Mouse (Mus musculus) MEL (cell line): ENCODE data around the gene Rbfox2. TPM values are rescaled to one million over a fixed set of nuclear protein-coding genes. Genes with fewer than 3 reads are reported as not detected.
"Not testable (repeated sequence)": the region's sequence is repeated elsewhere in the genome, so short reads cannot be mapped to it uniquely, and the experiment has no call there.

Source experiments
- DNase-seq: peaks from one replicate; pipeline ENCODE4 v3.0.0; 2011; ENCODE audit warnings: low read depth, low spot score
- H3K27ac ChIP-seq: 2 replicates; pipeline ENCODE4 v1.5.1; 2012; ENCODE audit warnings: low read depth, mild to moderate bottlenecking, control low read depth, low read length, moderate library complexity; ENCODE audit not compliant: control insufficient read depth
- H3K27me3 ChIP-seq, 2 experiments: fragments of 150-350 bp in 1 of 2; sonication (generic) in 1 of 2; 2 replicates each; pipeline ENCODE4 v1.6.1; 2012; ENCODE audit warnings: low read length in 2 of 2, mild to moderate bottlenecking in 2 of 2, improper control_type of control experiment in 1 of 2, moderate library complexity in 1 of 2; ENCODE audit not compliant: insufficient read depth in 2 of 2, control insufficient read depth in 1 of 2
- H3K36me3 ChIP-seq, 2 experiments: 2 replicates each; pipeline ENCODE4 v1.6.1; 2012 to 2014; ENCODE audit warnings: low read length in 2 of 2, improper control_type of control experiment in 1 of 2, inconsistent platforms in 1 of 2, mild to moderate bottlenecking in 1 of 2; ENCODE audit not compliant: insufficient read depth in 2 of 2, control insufficient read depth in 1 of 2
- H3K4me1 ChIP-seq, 2 experiments: fragments of 150-350 bp in 1 of 2; sonication (generic) in 1 of 2; 2 replicates each; pipeline ENCODE4 v1.6.1; 2012; ENCODE audit warnings: low read length in 2 of 2, improper control_type of control experiment in 1 of 2, mild to moderate bottlenecking in 1 of 2; ENCODE audit not compliant: insufficient read depth in 2 of 2, control insufficient read depth in 1 of 2
- H3K4me3 ChIP-seq, 2 experiments: fragments of 150-350 bp in 1 of 2; sonication (generic) in 1 of 2; 2 replicates each; pipeline ENCODE4 v1.5.1; 2012; ENCODE audit warnings: low read depth in 2 of 2, low read length in 2 of 2, mild to moderate bottlenecking in 2 of 2, moderate library complexity in 2 of 2, control low read depth in 1 of 2, improper control_type of control experiment in 1 of 2; ENCODE audit not compliant: control insufficient read depth in 1 of 2, insufficient read depth in 1 of 2
- H3K79me2 ChIP-seq: 2 replicates; pipeline ENCODE4 v1.6.1; 2012; ENCODE audit warnings: mild to moderate bottlenecking, low read length, moderate library complexity; ENCODE audit not compliant: control insufficient read depth, poor library complexity, insufficient read depth
- H3K9ac ChIP-seq: 2 replicates; pipeline ENCODE4 v1.6.1; 2012; ENCODE audit warnings: low read depth, mild to moderate bottlenecking, control low read depth, low read length, moderate library complexity; ENCODE audit not compliant: control insufficient read depth, poor library complexity, severe bottlenecking
- H3K9me3 ChIP-seq: fragments of 150-350 bp; sonication (generic); replicated peaks from 2 replicates; pipeline ENCODE4 v1.6.1; 2012; ENCODE audit warnings: mild to moderate bottlenecking, low read length, improper control_type of control experiment, moderate library complexity; ENCODE audit not compliant: insufficient read depth
- CHD1 ChIP-seq: IDR thresholded peaks from 2 replicates; pipeline ENCODE4 v1.6.1; 2012; ENCODE audit warnings: low read depth, mild to moderate bottlenecking, inconsistent platforms, low read length, improper control_type of control experiment
- CHD2 ChIP-seq: IDR thresholded peaks from 2 replicates; pipeline ENCODE4 v1.6.1; 2011; ENCODE audit warnings: low read length, improper control_type of control experiment
- CTCF ChIP-seq, 3 experiments: IDR thresholded peaks in 2 of 3; conservative IDR thresholded peaks in 1 of 3; 2 replicates each; pipeline ENCODE4 v1.5.1; 2011 to 2012; ENCODE audit warnings: low read length in 3 of 3, low read depth in 2 of 3, mild to moderate bottlenecking in 2 of 3, improper control_type of control experiment in 1 of 3, inconsistent platforms in 1 of 3, mixed read lengths in 1 of 3, moderate library complexity in 1 of 3; ENCODE audit not compliant: control insufficient read depth in 1 of 3, insufficient read depth in 1 of 3, poor library complexity in 1 of 3, severe bottlenecking in 1 of 3
- EP300 ChIP-seq, 2 experiments: IDR thresholded peaks; 2 replicates each; pipeline ENCODE4 v1.6.1; 2011; ENCODE audit warnings: improper control_type of control experiment in 2 of 2, low read length in 2 of 2, low read depth in 1 of 2, mild to moderate bottlenecking in 1 of 2
- ETS1 ChIP-seq: IDR thresholded peaks from 2 replicates; pipeline ENCODE4 v1.6.1; 2012; ENCODE audit warnings: low read depth, mild to moderate bottlenecking, inconsistent platforms, low read length, improper control_type of control experiment, moderate library complexity
- JUND ChIP-seq: IDR thresholded peaks from 2 replicates; pipeline ENCODE4 v1.6.1; 2011; ENCODE audit warnings: low read depth, mild to moderate bottlenecking, improper control_type of control experiment, low read length
- MAX ChIP-seq: IDR thresholded peaks from 2 replicates; pipeline ENCODE4 v1.6.1; 2011; ENCODE audit warnings: low read length, improper control_type of control experiment
- MXI1 ChIP-seq: IDR thresholded peaks from 2 replicates; pipeline ENCODE4 v1.6.1; 2011; ENCODE audit warnings: mild to moderate bottlenecking, low read depth, low read length, improper control_type of control experiment
- NELFE ChIP-seq: IDR thresholded peaks from 2 replicates; pipeline ENCODE4 v1.6.1; 2011; ENCODE audit warnings: low read depth, low read length, improper control_type of control experiment
- POLR2AphosphoS2 ChIP-seq: IDR thresholded peaks from 2 replicates; pipeline ENCODE4 v1.6.1; 2011; ENCODE audit warnings: low read length, improper control_type of control experiment
- RAD21 ChIP-seq: IDR thresholded peaks from 2 replicates; pipeline ENCODE4 v1.6.1; 2011; ENCODE audit warnings: mild to moderate bottlenecking, low read depth, low read length, improper control_type of control experiment
- RCOR1 ChIP-seq: IDR thresholded peaks from 2 replicates; pipeline ENCODE4 v1.6.1; 2012; ENCODE audit warnings: low read depth, mild to moderate bottlenecking, inconsistent platforms, low read length, improper control_type of control experiment
- SMC3 ChIP-seq: IDR thresholded peaks from 2 replicates; pipeline ENCODE4 v1.6.1; 2011; ENCODE audit warnings: low read depth, low read length, improper control_type of control experiment
- TCF12 ChIP-seq: IDR thresholded peaks from 2 replicates; pipeline ENCODE4 v1.6.1; 2014; ENCODE audit warnings: low read depth, mild to moderate bottlenecking, inconsistent platforms, low read length, improper control_type of control experiment, moderate library complexity
- USF1 ChIP-seq: IDR thresholded peaks from 2 replicates; pipeline ENCODE4 v1.6.1; 2014; ENCODE audit warnings: low read depth, mild to moderate bottlenecking, inconsistent platforms, low read length, improper control_type of control experiment, moderate library complexity
- ZC3H11A ChIP-seq: IDR thresholded peaks from 2 replicates; pipeline ENCODE4 v1.6.1; 2012; ENCODE audit warnings: low read depth, mild to moderate bottlenecking, inconsistent platforms, low read length, improper control_type of control experiment
- ZKSCAN1 ChIP-seq: IDR thresholded peaks from 2 replicates; pipeline ENCODE4 v1.6.1; 2012; ENCODE audit warnings: low read depth, mild to moderate bottlenecking, inconsistent platforms, low read length, improper control_type of control experiment, moderate library complexity
- ZNF384 ChIP-seq: IDR thresholded peaks from 2 replicates; pipeline ENCODE4 v1.6.1; 2012; ENCODE audit warnings: low read depth, mild to moderate bottlenecking, inconsistent platforms, low read length, improper control_type of control experiment
- polyA plus RNA-seq, 2 experiments: library from polyadenylated mRNA; stranded (reverse) in 1 of 2; unstranded in 1 of 2; fragments of >175 nt in 1 of 2; fragments of >200 nt in 1 of 2; gene quantifications; 2 replicates each; pipeline versions ENCODE4 v1.2.1 to v1.2.4; 2012; ENCODE audit warnings: low replicate concordance in 2 of 2, low read depth in 1 of 2; ENCODE audit not compliant: insufficient read length in 2 of 2, insufficient read depth in 1 of 2, missing spikeins in 1 of 2
- total RNA-seq: library from RNA; depleted of rRNA; stranded (reverse); fragments of 300-350 nt; gene quantifications from 2 replicates; pipeline ENCODE4 v1.2.3, GENCODE M21; 2012

The Rbfox2 gene
- total and polyA plus RNA-seq, 3 experiments, result 3.4 to 6.0 TPM; not detected in 1

- no peak for TF ChIP-seq EP300 (IDR thresholded peaks at IDR 0.05; ENCODE audit: low read depth in 1 of 2, low read length in 2 of 2)
- no peak for TF ChIP-seq NELFE
- no peak for TF ChIP-seq CHD2
- no peak for TF ChIP-seq ZNF384
Observed at GRCm38 (mm10) chr15:77273947-77274346, 32.9 kb downstream of the Rbfox2 start (continued).

GRCm38 (mm10) chr15:77271285-77271684, 35.5 kb downstream of the Rbfox2 start:
- no peaks in the 10 kb centered on the region for H3K9me3 ChIP-seq
- H3K27ac ChIP-seq, result no peak overlapping the region
- TF ChIP-seq ZC3H11A, result no peak
- no peak for TF ChIP-seq MAX
- TF ChIP-seq ZKSCAN1, result no peak
- no peak for TF ChIP-seq NELFE
- TF ChIP-seq MXI1, result no peak
- no peak for TF ChIP-seq USF1
- TF ChIP-seq POLR2AphosphoS2, result no peak
- no peak for TF ChIP-seq ETS1
- no peak for TF ChIP-seq CTCF (IDR thresholded peaks at IDR 0.05 in 2 of 3, conservative IDR thresholded peaks at IDR 0.05 in 1 of 3; ENCODE audit: control insufficient read depth in 1 of 3, insufficient read depth in 1 of 3, low read depth in 2 of 3, low read length in 3 of 3, poor library complexity in 1 of 3, severe bottlenecking in 1 of 3)
- no peak for TF ChIP-seq SMC3
- TF ChIP-seq JUND, result no peak
- no peak for TF ChIP-seq CHD2
- TF ChIP-seq RCOR1, result no peak
- TF ChIP-seq RAD21, result no peak
- no peak for TF ChIP-seq TCF12
- no peak for TF ChIP-seq CHD1
- no peaks in the 10 kb centered on the region for H3K36me3 ChIP-seq
- H3K4me3 ChIP-seq, result no peak overlapping the region
- no peak overlapping the region for H3K9ac ChIP-seq
- H3K4me1 ChIP-seq, result no peaks in the 10 kb centered on the region
- H3K27me3 ChIP-seq, result no peaks in the 10 kb centered on the region
- DNase-seq, result no peak
- H3K79me2 ChIP-seq, result no peaks in the 10 kb centered on the region

GRCm38 (mm10) chr15:77269496-77269895, 37.3 kb downstream of the Rbfox2 start:
- H3K27me3 ChIP-seq, H3K9ac ChIP-seq, H3K27ac ChIP-seq, H3K79me2 ChIP-seq, H3K4me1 ChIP-seq, H3K4me3 ChIP-seq, DNase-seq, H3K9me3 ChIP-seq, H3K36me3 ChIP-seq: not testable (repeated sequence)
